Mouse (Mus musculus) adrenal gland, postnatal 14 days (tissue): Measurements from ENCODE around the gene AW551984. TPM values are rescaled to one million over a fixed set of nuclear protein-coding genes. Genes with fewer than 3 reads are reported as not detected.

ENCODE experiments used
- DNase-seq: peaks from one replicate; pipeline ENCODE4 v3.0.0; 2021; ENCODE audit warnings: mixed read lengths
- long read RNA-seq, 2 experiments: library from polyadenylated mRNA; stranded (forward); transcript quantifications; one replicate each; pipeline ENCODE4 v2.0.0; 2021
- total RNA-seq: library from RNA; stranded (reverse); gene quantifications from 2 replicates; pipeline ENCODE4 v1.2.3, GENCODE M21; 2021

Gene AW551984
- total RNA-seq, result 11.9 and 14.9 TPM in 2 replicates
- long read RNA-seq, experiment 1, full-length matches to known transcripts, result 7 of 12 reads
- long read RNA-seq, experiment 1, partial matches to known transcripts, result 3 of 12 reads
- long read RNA-seq, experiment 1, other reads (novel, unspliced or antisense), result 2 of 12 reads
- long read RNA-seq, experiment 2, full-length matches to known transcripts, result 5 of 8 reads
- long read RNA-seq, experiment 2, partial matches to known transcripts, result 3 of 8 reads
- long read RNA-seq, experiment 2, other reads (novel, unspliced or antisense), result 0 of 8 reads

GRCm38 (mm10) chr9:39603999-39604453, at the start of gene AW551984:
Gene AW551984, minus strand, starts transcription at chr9:39604403.
- peak; percentile 5 for DNase-seq

DNA sequence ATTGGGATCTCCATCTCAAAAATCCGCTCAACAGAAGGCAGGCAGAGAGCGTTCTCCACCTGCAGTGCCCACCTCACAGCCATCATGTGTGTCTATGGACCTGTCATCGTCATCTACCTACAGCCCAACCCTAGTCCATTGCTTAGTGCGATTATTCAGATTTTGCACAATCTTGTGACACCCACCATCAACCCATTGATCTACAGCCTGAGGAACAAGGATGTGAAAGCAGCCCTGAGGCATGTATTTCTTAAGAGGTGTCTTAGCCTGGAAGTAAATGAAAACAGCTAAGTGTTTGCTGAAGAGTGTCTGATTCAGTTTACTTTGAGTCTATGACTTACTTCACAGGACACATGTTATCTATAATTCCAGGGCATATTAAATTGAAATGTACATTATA, 43.2 kb upstream of the AW551984 start:
- no peak for DNase-seq

DNA sequence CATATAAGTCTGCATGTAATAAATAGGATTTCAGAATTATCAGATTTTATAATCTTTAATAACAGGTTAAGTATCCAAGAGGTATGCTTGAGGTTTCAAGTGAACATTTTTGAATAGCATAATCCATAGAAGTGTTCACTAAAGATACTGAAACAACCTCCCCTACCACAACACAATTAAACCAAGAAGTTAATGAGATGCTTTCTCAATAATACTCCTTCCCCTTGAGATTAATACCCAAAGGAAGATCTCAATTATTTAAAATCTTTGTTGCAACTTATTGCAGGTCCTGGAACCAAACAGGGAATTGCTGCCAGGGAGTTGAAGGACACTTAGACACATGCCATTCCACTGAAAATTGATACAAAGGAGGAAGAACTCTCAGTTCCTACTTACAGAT, 40.6 kb upstream of the AW551984 start, which contains the start of gene Olfr961:
TSS of gene Olfr961 (plus strand) at position 301 of the 400 bp plus-strand sequence.
- DNase-seq, result no peak

- DNase-seq, result no peak
Measured at GRCm38 (mm10) chr9:39633913-39634594, 29.9 kb upstream of the AW551984 start.

DNA sequence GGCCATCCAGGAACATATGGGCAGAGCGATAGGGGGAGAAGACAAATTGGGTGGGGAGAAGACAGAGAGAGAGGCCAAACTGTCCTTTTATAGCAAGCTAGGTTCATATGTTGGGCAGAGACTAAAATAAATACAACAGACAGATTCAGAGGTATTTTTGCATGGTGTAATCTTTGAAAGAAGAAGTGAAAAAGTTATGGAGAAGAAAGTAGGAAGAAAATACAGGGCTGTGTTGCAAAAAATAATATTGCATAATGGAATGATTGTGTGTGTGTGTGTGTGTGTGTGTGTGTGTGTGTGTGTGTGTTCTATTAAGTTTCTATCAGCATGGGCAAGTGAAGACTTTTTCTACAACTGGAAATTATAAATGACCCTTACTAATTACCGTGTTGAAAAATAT, 24.9 kb upstream of the AW551984 start:
- DNase-seq, result no peak

DNA sequence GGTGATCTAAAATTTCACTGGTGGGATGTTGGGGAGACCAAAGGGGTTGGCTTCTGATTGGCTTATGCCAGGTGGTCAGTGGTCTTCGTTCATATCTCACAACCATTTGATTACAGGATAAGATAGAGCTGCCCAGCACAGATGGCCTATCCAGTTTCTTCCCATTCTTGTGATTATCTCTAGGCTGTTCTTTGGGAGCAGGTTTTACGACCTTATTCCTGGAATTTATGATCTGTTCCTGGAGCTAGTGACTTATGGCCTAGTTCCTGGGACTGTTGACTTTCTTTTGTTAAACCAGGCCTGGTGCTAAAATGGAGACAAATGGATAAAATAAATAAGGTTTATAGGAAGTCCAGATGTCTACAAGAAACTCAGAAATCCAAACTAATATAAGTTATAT, 20.5 kb upstream of the AW551984 start:
- DNase-seq, result no peak

- DNase-seq, result no peak
Measured at GRCm38 (mm10) chr9:39623783-39624182, 19.6 kb upstream of the AW551984 start.

DNA sequence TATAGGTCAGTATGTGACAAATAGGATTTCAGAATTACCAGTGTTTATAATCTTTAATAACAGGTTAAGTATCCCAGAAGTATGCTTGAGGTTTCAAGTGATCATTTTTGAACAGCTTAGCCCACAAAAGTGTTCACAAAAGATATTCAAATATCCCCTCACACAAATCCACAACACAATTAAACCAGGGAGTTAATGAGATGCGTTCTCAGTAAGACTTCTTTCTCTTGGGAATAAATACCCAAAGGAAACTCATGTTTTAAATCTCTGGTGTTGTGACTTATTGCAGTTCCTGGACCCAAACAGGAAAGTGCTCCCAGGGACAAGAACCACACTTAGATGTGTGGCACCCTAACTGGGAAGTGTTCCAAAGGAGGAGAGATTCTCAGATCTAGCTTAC, 16.9 kb upstream of the AW551984 start, which contains the start of gene Olfr960:
TSS of gene Olfr960 (plus strand) at position 301 of the 400 bp plus-strand sequence.
- DNase-seq, result no peak

GRCm38 (mm10) chr9:39611953-39612352, 7.8 kb upstream of the AW551984 start:
- DNase-seq, result peak; percentile 10

DNA sequence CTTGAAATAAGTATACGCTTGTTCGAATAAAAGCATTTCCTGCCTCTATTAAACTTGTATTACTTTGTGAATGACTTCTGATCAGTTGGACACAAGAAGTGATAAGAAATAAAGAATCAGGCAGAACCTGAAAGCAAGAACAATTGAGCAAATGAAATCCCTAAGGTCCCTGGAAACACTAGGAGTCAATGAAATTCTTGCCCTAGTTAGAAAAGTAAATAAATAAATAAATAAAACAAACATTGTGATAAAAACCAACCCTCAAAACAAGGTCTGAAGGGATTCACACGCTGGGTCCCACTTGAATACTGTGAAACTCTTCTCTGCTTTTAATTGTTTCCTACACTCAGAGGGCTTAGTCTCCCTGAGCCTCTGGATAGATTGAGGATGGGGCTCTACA, 6.2 kb upstream of the AW551984 start, which contains the start of gene Olfr148:
TSS of gene Olfr148 (plus strand) at position 301 of the 400 bp plus-strand sequence.
- DNase-seq, result no peak

GRCm38 (mm10) chr9:39608497-39608896, 4.3 kb upstream of the AW551984 start:
- DNase-seq, result no peak

GRCm38 (mm10) chr9:39603333-39603845, 814 bp downstream of the AW551984 start:
- peak; percentile 31 for DNase-seq

DNA sequence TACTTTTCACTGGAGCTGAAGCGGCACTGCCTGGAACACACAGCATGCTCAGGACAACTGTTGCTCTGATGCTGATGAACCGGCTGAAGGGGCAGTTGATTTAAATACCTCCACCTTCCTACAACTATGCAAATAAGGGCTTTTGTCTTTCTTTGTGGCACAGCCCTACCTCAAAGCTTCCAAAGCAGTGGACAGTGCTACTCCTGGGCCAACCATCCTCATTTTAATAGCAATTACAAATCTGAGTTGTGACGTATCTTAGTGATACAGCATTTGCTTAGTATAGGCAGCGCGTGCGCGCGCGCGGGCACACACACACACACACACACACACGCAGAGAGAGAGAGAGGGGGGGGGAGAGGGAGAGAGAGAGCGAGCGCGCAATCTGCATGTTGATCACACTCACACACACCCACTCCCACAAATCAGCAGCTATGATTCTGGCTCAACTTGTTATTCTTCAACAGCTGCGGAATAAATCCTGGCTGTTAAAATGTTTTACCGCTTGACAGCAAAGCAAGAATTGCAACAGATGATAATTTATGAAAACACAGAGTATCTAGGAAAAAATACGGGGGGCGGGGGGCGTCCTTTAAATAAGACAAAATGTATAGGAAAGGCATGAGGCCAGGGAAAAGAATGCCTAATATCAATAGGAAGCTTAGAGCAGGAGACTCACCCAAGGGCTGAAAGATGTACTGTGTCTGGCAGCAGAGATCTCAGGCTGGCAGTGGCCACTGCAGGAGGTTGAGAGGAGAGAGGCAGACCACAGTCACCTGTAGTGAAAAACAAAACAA, 1.5 kb downstream of the AW551984 start:
- DNase-seq, result no peak

- DNase-seq, result no peak
Measured at GRCm38 (mm10) chr9:39577050-39577449, 27.2 kb downstream of the AW551984 start.

- no peak for DNase-seq
Measured at GRCm38 (mm10) chr9:39575469-39575868, 28.7 kb downstream of the AW551984 start, which contains the start of gene Olfr959. Gene Olfr959, minus strand, starts transcription at chr9:39575569.

- DNase-seq, result no peak
Measured at GRCm38 (mm10) chr9:39558349-39558647, 45.9 kb downstream of the AW551984 start.

DNA sequence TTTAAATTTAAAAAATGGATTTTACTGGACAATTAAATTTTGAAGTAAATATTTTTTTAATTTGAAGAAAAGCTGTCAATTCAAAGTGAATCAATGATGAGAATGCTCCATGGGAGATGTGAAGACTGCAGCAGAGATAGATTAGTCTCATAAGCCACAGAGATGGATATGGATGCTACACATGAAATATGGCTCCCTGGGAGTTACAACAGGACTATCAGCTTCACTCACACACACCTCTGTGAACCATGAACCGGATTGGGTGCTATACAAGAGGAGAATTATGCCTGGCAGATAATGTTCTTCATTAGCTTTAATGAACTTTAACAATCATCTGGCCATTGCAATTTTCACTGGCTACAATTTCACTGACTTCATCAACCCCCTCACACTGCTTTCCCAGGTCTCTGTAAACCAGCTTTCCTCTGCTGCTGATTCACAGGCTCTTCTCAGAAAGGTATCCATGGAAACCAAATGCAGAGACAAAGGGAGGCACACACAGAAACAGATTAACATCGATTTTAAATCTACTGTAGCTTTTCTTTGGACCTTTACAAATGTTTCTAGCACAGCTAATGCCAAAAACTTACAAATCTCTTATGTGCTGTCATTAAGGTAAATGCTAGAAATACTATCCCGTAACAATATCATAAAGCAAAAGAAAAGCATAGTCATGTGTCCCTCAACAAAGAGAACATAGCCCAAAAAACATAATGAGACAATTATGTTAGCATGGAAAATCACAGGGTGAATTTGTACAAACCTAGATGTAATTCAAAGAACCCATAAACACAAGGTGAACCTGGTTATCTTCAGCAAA, 46.5 kb downstream of the AW551984 start:
- no peak for DNase-seq

DNA sequence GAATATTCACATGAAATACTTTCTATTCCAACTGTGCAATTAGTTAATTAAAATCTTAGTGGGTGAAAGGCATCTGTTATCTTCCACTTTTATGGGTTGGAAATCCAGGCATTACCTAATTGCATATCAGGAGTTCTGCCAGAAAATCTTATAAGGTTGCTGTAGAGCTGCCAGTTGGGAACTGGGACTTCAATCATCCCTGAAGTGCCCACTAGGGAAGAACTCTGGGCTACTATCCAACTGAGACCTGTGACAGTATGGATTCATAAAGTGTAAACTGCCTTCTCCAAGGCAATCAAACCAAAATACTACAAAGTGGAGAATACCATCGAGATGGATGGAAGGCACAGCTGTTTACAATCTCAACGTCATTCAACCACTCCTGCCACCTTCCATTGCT, 50.3 kb downstream of the AW551984 start, which contains the start of gene Olfr958:
TSS of gene Olfr958 (minus strand) at position 109 of the 400 bp plus-strand sequence.
- no peak for DNase-seq

DNA sequence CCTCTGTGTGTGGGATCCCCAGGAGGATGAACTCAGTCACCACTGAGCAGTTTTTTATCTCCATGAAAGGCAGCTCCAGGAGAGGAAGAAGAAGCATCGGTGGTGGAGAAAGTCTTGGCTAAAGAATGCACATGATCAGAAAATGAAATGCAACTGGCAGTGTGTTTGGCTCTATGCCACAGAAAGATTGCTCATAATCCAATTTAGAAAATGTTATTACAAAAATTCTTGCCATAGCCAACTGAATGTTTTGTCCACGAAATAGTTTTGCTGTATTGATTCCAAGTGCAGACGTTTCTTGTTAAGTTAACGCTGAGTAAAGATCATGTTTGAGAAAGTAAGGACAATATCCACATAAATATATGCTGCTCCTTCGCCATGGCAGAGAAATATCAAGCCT, 53.4 kb downstream of the AW551984 start:
- no peak for DNase-seq
